Mouse (Mus musculus) bone marrow macrophage, adult 2 months (primary cell): ENCODE results near the gene Olfr926. TPM values are rescaled to one million over a fixed set of nuclear protein-coding genes. Genes with fewer than 3 reads are reported as not detected.
"Not testable (repeated sequence)": the region's sequence is repeated elsewhere in the genome, so short reads cannot be mapped to it uniquely, and the experiment has no call there.

Experiments
- H3K27ac ChIP-seq: 2 replicates; pipeline ENCODE4 v1.5.1; 2012; ENCODE audit warnings: low read depth, low read length; ENCODE audit not compliant: insufficient read depth
- H3K4me1 ChIP-seq: 2 replicates; pipeline ENCODE4 v1.6.1; 2012; ENCODE audit warnings: low read length; ENCODE audit not compliant: control insufficient read depth, insufficient read depth
- H3K4me3 ChIP-seq: 2 replicates; pipeline ENCODE4 v1.5.1; 2012; ENCODE audit warnings: mild to moderate bottlenecking, low read length, moderate library complexity; ENCODE audit not compliant: insufficient read depth
- CTCF ChIP-seq: IDR thresholded peaks from 2 replicates; pipeline ENCODE4 v1.5.1; 2012; ENCODE audit warnings: low read depth, mild to moderate bottlenecking, low read length, moderate library complexity
- POLR2A ChIP-seq: IDR thresholded peaks from 2 replicates; pipeline ENCODE4 v1.6.1; 2012; ENCODE audit warnings: mild to moderate bottlenecking, low read depth, low read length, borderline replicate concordance
- polyA plus RNA-seq: library from polyadenylated mRNA; stranded (reverse); fragments of >200 nt; gene quantifications from 2 replicates; pipeline ENCODE4 v1.2.4, GENCODE M21; 2012; ENCODE audit not compliant: missing spikeins, insufficient read depth, insufficient read length

The Olfr926 gene
- polyA plus RNA-seq: not detected in 2 replicates

- Histone ChIP-seq H3K27ac (no peak within 1 kb of the TSS), H3K4me1 (no peaks in the 10 kb centered on the region), H3K4me3 (no peak within 1 kb of the TSS)
- no peak for TF ChIP-seq POLR2A
- no peak for TF ChIP-seq CTCF
Observed at GRCm38 (mm10) chr9:38876826-38877225, at the start of gene Olfr926. Olfr926 (plus strand) TSS chr9:38877126.

- Histone ChIP-seq H3K4me1 (no peaks in the 10 kb centered on the region), H3K27ac (no peak overlapping the region), H3K4me3 (no peak overlapping the region)
- TF ChIP-seq POLR2A (no peak), CTCF (no peak)
Observed at GRCm38 (mm10) chr9:38833027-38833426, 43.9 kb upstream of the Olfr926 start.

GRCm38 (mm10) chr9:38844149-38844548, 32.8 kb upstream of the Olfr926 start, which contains the start of gene Olfr924:
Olfr924 (plus strand) TSS chr9:38844449.
- no peak for TF ChIP-seq CTCF
- TF ChIP-seq POLR2A: no peak
- Histone ChIP-seq H3K27ac (no peak within 1 kb of the TSS), H3K4me3 (no peak within 1 kb of the TSS), H3K4me1 (no peaks in the 10 kb centered on the region)

GRCm38 (mm10) chr9:38854760-38855159, 22.2 kb upstream of the Olfr926 start, which contains the start of gene Olfr26:
Olfr26 (plus strand) TSS chr9:38855060.
- TF ChIP-seq CTCF (no peak), POLR2A (no peak)
- Histone ChIP-seq H3K27ac (no peak within 1 kb of the TSS), H3K4me3 (no peak within 1 kb of the TSS), H3K4me1 (no peaks in the 10 kb centered on the region)

GRCm38 (mm10) chr9:38874880-38875279, 2.0 kb upstream of the Olfr926 start:
- not testable (repeated sequence) for H3K4me1 ChIP-seq, H3K27ac ChIP-seq, H3K4me3 ChIP-seq

Other genes starting within 250 kb of the Olfr926 start
- not detected in 2 replicates for gene Olfr916, start 217.3 kb upstream of the Olfr926 start, polyA plus RNA-seq
- gene Olfr917, start 211.3 kb upstream of the Olfr926 start, polyA plus RNA-seq: not detected in 2 replicates
- gene Olfr918, start 202.5 kb upstream of the Olfr926 start, polyA plus RNA-seq: not detected in 2 replicates
- gene Olfr919, start 173.5 kb upstream of the Olfr926 start, polyA plus RNA-seq: not detected in 2 replicates
- gene Vwa5a, start 158.9 kb upstream of the Olfr926 start, polyA plus RNA-seq: 211 and 230 TPM in 2 replicates
- 1.5 and 2.6 TPM in 2 replicates for gene Olfr920, start 124.8 kb upstream of the Olfr926 start, polyA plus RNA-seq
- gene Olfr921, start 104.1 kb upstream of the Olfr926 start, polyA plus RNA-seq: not detected in 2 replicates
- not detected in 2 replicates for gene Olfr922, start 62.5 kb upstream of the Olfr926 start, polyA plus RNA-seq
- gene Olfr923, start 50.6 kb upstream of the Olfr926 start, polyA plus RNA-seq: not detected in 2 replicates
- not detected in 2 replicates for gene Olfr924, start 32.7 kb upstream of the Olfr926 start, polyA plus RNA-seq
- gene Olfr26, start 22.1 kb upstream of the Olfr926 start, polyA plus RNA-seq: not detected in 2 replicates
- not detected in 2 replicates for gene Olfr930, start 52.7 kb downstream of the Olfr926 start, polyA plus RNA-seq
- gene Olfr933, start 95.2 kb downstream of the Olfr926 start, polyA plus RNA-seq: not detected in 2 replicates
- gene Olfr934, start 111.2 kb downstream of the Olfr926 start, polyA plus RNA-seq: not detected in 2 replicates
- gene Olfr935, start 122.6 kb downstream of the Olfr926 start, polyA plus RNA-seq: not detected in 2 replicates
- not detected in 2 replicates for gene Olfr146, start 146.3 kb downstream of the Olfr926 start, polyA plus RNA-seq
- not detected in 2 replicates for gene Olfr937, start 187.8 kb downstream of the Olfr926 start, polyA plus RNA-seq
- gene Olfr938, start 201.8 kb downstream of the Olfr926 start, polyA plus RNA-seq: not detected in 2 replicates